12 mouse cellular contexts compared by ENCODE assay signal in the genomic region with DNA sequence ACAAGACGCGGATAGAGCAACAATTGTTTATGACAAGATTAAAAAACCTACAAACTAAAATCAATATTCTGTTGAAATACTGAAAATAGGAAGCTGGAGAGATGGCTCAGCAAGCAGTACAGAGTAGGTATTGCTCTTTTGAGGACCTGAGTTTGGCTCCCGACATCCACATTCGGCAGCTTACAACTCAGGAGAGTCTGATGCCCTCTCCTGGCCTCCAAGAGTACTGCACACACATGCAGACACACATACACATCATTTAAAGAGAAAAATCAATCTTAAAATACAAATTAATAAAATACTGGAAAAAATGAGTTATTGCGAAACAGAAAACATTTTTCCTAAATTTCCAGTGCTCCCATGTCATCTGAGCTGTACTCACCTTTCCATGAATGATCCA.
DNase-seq lines count a peak whose midpoint lies in the region; ATAC-seq and TF ChIP-seq lines count a peak whose summit lies in the region.
"Had no signal": no experiment of that assay in that cellular context is flagged by ENCODE, and none has a peak within 500 bp of the region (broad histone marks: within the 10 kb centered on the region; RNA-seq: fewer than 3 reads in every experiment).

No protein-coding gene starts in this region.

- TF ChIP-seq POLR2A in embryonic fibroblast, embryonic 13.5 days (IDR thresholded peaks at IDR 0.05; ENCODE audit: low read depth, low read length), result no peak

- H3K9me3 ChIP-seq in kidney, embryonic 15.5 days (replicated peaks), result 0 out of 2 replicates have a peak, but pooled peaks cover 3% of the 10 kb centered on the region
- peaks cover 3% of the 10 kb centered on the region; the same call in 1 of the 2 replicates for H3K9me3 ChIP-seq in lung, embryonic 16.5 days (ENCODE audit: control insufficient read depth, low read length)
- H3K9me3 ChIP-seq: embryonic facial prominence, embryonic 12.5 days; limb, embryonic 15.5 days had no signal

- peaks cover 22% of the 10 kb centered on the region for H3K4me1 ChIP-seq in kidney, embryonic 15.5 days
- peaks cover 28% of the 10 kb centered on the region for H3K4me1 ChIP-seq in lung, embryonic 16.5 days (replicated peaks; ENCODE audit: control insufficient read depth, insufficient read depth, low read length)
- H3K4me1 ChIP-seq in embryonic fibroblast, embryonic 13.5 days (ENCODE audit: control insufficient read depth, insufficient read depth, low read length), result no peaks in the 10 kb centered on the region

- H3K9ac ChIP-seq in kidney, embryonic 15.5 days, result no peak overlapping the region
- H3K9ac ChIP-seq in lung, embryonic 16.5 days (ENCODE audit: low read length), result no peak overlapping the region
- H3K9ac ChIP-seq: embryonic facial prominence, embryonic 12.5 days; limb, embryonic 15.5 days had no signal

- TF ChIP-seq CTCF in embryonic fibroblast, embryonic 13.5 days (IDR thresholded peaks at IDR 0.05; ENCODE audit: borderline replicate concordance, insufficient read depth, low read length), result peak; percentile 25; the same call in 1 of the 2 replicates

- no peak overlapping the region for H3K4me2 ChIP-seq in kidney, embryonic 15.5 days
- H3K4me2 ChIP-seq in lung, embryonic 16.5 days (ENCODE audit: low read depth, low read length), result no peak overlapping the region
- H3K4me2 ChIP-seq: embryonic facial prominence, embryonic 12.5 days; limb, embryonic 15.5 days had no signal

- no peak for DNase-seq in kidney, postnatal 10 days
- no peak for DNase-seq in lung, adult 18-20 months
- DNase-seq in ES-CJ7 (ENCODE audit: low read depth, low spot score), result peak; percentile 50
- DNase-seq in left cerebral cortex, postnatal 25 days (ENCODE audit: low spot score in 2 of 2), result no peak
- DNase-seq: adrenal gland, postnatal 25 days; thymus, adult 18-20 months had no signal

- intact Hi-C loops in left cerebral cortex, postnatal 25 days (cut with DNase I), result no loop called here

- H3K27ac ChIP-seq in kidney, embryonic 15.5 days, result peak overlapping the region; percentile 74; the same call in 1 of the 2 replicates
- H3K27ac ChIP-seq in lung, embryonic 16.5 days (ENCODE audit: low read length), result peak overlapping the region; percentile 82; the same call in 1 of the 2 replicates
- no peak overlapping the region for H3K27ac ChIP-seq in embryonic fibroblast, embryonic 13.5 days (ENCODE audit: insufficient read depth, low read length)
- H3K27ac ChIP-seq: embryonic facial prominence, embryonic 12.5 days; limb, embryonic 15.5 days had no signal

- H3K4me3 ChIP-seq in kidney, embryonic 15.5 days (replicated peaks), result no peak overlapping the region
- H3K4me3 ChIP-seq in lung, embryonic 16.5 days (ENCODE audit: low read length), result no peak overlapping the region
- H3K4me3 ChIP-seq in embryonic fibroblast, embryonic 13.5 days (ENCODE audit: insufficient read depth, low read length), result no peak overlapping the region
- H3K4me3 ChIP-seq: embryonic facial prominence, embryonic 12.5 days; limb, embryonic 15.5 days had no signal

- H3K36me3 ChIP-seq in kidney, embryonic 15.5 days, result peaks cover 3% of the 10 kb centered on the region; the same call in 1 of the 2 replicates
- peaks cover 16% of the 10 kb centered on the region for H3K36me3 ChIP-seq in lung, embryonic 16.5 days (ENCODE audit: control insufficient read depth, insufficient read depth, low read length)
- H3K36me3 ChIP-seq: limb, embryonic 15.5 days had no signal

- no peak for ATAC-seq in kidney, embryonic 15.5 days (replicated peaks; ENCODE audit: low FRiP score)
- no peak for ATAC-seq in lung, embryonic 16.5 days (ENCODE audit: low read depth)
- ATAC-seq: inflammation-experienced regulatory T-cells, adult 6 months had no signal

- 97% methylated on average over 5 of the region's 5 CpGs for WGBS in kidney, embryonic 15.5 days
- WGBS in lung, embryonic 16.5 days, result 95% methylated on average over 5 of the region's 5 CpGs

- H3K27me3 ChIP-seq in kidney, embryonic 15.5 days, result no peaks in the 10 kb centered on the region
- H3K27me3 ChIP-seq in lung, embryonic 16.5 days (ENCODE audit: control insufficient read depth, insufficient read depth, low read depth, low read length), result no peaks in the 10 kb centered on the region
- H3K27me3 ChIP-seq: embryonic facial prominence, embryonic 12.5 days; limb, embryonic 15.5 days had no signal
